Mouse (Mus musculus): Measurements from ENCODE around the gene Cep290.

DNA sequence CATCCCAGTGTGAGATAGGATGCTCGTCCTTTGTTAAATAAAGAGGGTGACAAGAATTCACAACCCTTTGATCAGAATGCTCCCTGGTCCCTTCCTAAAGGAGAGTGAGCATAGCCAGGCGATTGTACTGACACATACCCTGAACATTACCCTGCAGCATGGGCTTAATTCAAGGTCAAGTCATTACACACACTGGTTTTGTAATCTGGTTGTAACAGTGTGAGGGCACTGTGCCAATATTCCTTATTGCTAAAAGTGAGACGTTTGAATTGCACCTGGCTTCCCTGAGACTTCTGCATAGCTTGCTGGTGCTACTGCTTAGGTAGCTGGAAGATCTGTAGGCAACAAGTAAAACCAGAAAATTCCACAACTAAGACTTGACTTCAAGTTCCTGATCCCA lies 96.8 kb downstream of the Cep290 start:
- TF ChIP-seq CTCF (IDR thresholded peaks at IDR 0.05; ENCODE audit: low read depth) (no peak), EP300 (optimal IDR thresholded peaks at IDR 0.05) (no peak)
